Mouse (Mus musculus): ENCODE results near the gene Chfr. TPM values are rescaled to one million over a fixed set of nuclear protein-coding genes. Genes with fewer than 3 reads are reported as not detected.

The Chfr gene
- polyA plus RNA-seq, 1 experiment from 2014 or later, result 33.4 TPM

GRCm38 (mm10) chr5:110140424-110140823, 4.8 kb downstream of the Chfr start:
- H3K9ac ChIP-seq (ENCODE audit: low read length), result no peak overlapping the region
- no peaks in the 10 kb centered on the region for H3K9me3 ChIP-seq (ENCODE audit: control insufficient read depth, low read length)
- DNase-seq (ENCODE audit: low spot score), result no peak
- WGBS, result 94% methylated on average over 7 of the region's 7 CpGs
- H3K36me3 ChIP-seq (ENCODE audit: control insufficient read depth, insufficient read depth, low read length), result peaks cover 5% of the 10 kb centered on the region; the same call in 1 of the 2 replicates
- no peak overlapping the region for H3K27ac ChIP-seq (replicated peaks; ENCODE audit: low read depth, low read length)
- H3K4me1 ChIP-seq (ENCODE audit: control insufficient read depth, insufficient read depth, low read length), result no peaks in the 10 kb centered on the region
- ATAC-seq (ENCODE audit: insufficient number of reproducible peaks, low FRiP score, low TSS enrichment, low read depth), result no peak
- H3K27me3 ChIP-seq (ENCODE audit: control insufficient read depth, insufficient read depth, low read length), result no peaks in the 10 kb centered on the region
- H3K4me3 ChIP-seq (ENCODE audit: low read depth, low read length), result no peak overlapping the region
- H3K4me2 ChIP-seq (ENCODE audit: low read depth, severe bottlenecking), result no peak overlapping the region

GRCm38 (mm10) chr5:110142309-110142708, 6.7 kb downstream of the Chfr start:
- DNase-seq (ENCODE audit: low spot score) (no peak), ATAC-seq (ENCODE audit: insufficient number of reproducible peaks, low FRiP score, low TSS enrichment, low read depth) (no peak)
- H3K27me3 ChIP-seq (ENCODE audit: control insufficient read depth, insufficient read depth, low read length), result no peaks in the 10 kb centered on the region
- no peak overlapping the region for H3K9ac ChIP-seq (ENCODE audit: low read length)
- no peak overlapping the region for H3K4me2 ChIP-seq (ENCODE audit: low read depth, severe bottlenecking)
- no peaks in the 10 kb centered on the region for H3K4me1 ChIP-seq (ENCODE audit: control insufficient read depth, insufficient read depth, low read length)
- H3K9me3 ChIP-seq (ENCODE audit: control insufficient read depth, low read length), result no peaks in the 10 kb centered on the region
- peaks cover 13% of the 10 kb centered on the region for H3K36me3 ChIP-seq (ENCODE audit: control insufficient read depth, insufficient read depth, low read length)
- H3K4me3 ChIP-seq (ENCODE audit: low read depth, low read length), result no peak overlapping the region
- WGBS, result 91% methylated on average over 2 of the region's 2 CpGs
- no peak overlapping the region for H3K27ac ChIP-seq (replicated peaks; ENCODE audit: low read depth, low read length)

GRCm38 (mm10) chr5:110143007-110143406, 7.4 kb downstream of the Chfr start:
- 89% methylated on average over 5 of the region's 5 CpGs for WGBS
- Histone ChIP-seq H3K4me2 (ENCODE audit: low read depth, severe bottlenecking) (no peak overlapping the region), H3K36me3 (ENCODE audit: control insufficient read depth, insufficient read depth, low read length) (peaks cover 16% of the 10 kb centered on the region), H3K4me3 (ENCODE audit: low read depth, low read length) (no peak overlapping the region), H3K9ac (ENCODE audit: low read length) (no peak overlapping the region), H3K27me3 (ENCODE audit: control insufficient read depth, insufficient read depth, low read length) (no peaks in the 10 kb centered on the region), H3K27ac (replicated peaks; ENCODE audit: low read depth, low read length) (no peak overlapping the region), H3K4me1 (ENCODE audit: control insufficient read depth, insufficient read depth, low read length) (no peaks in the 10 kb centered on the region), H3K9me3 (ENCODE audit: control insufficient read depth, low read length) (no peaks in the 10 kb centered on the region)
- DNase-seq (ENCODE audit: low spot score) (no peak), ATAC-seq (ENCODE audit: insufficient number of reproducible peaks, low FRiP score, low TSS enrichment, low read depth) (no peak)

- peaks cover 2% of the 10 kb centered on the region; the same call in 1 of the 2 replicates for H3K36me3 ChIP-seq (ENCODE audit: control insufficient read depth, insufficient read depth, low read length)
- WGBS, result 95% methylated on average over 4 of the region's 4 CpGs
- ATAC-seq (ENCODE audit: insufficient number of reproducible peaks, low FRiP score, low TSS enrichment, low read depth), result no peak
- no peaks in the 10 kb centered on the region for H3K4me1 ChIP-seq (ENCODE audit: control insufficient read depth, insufficient read depth, low read length)
- no peaks in the 10 kb centered on the region for H3K27me3 ChIP-seq (ENCODE audit: control insufficient read depth, insufficient read depth, low read length)
- no peak overlapping the region for H3K4me3 ChIP-seq (ENCODE audit: low read depth, low read length)
- H3K27ac ChIP-seq (replicated peaks; ENCODE audit: low read depth, low read length), result no peak overlapping the region
- H3K9ac ChIP-seq (ENCODE audit: low read length), result no peak overlapping the region
- no peaks in the 10 kb centered on the region for H3K9me3 ChIP-seq (ENCODE audit: control insufficient read depth, low read length)
- H3K4me2 ChIP-seq (ENCODE audit: low read depth, severe bottlenecking), result no peak overlapping the region
- no peak for DNase-seq (ENCODE audit: low spot score)
Observed at GRCm38 (mm10) chr5:110169374-110169773, 33.7 kb downstream of the Chfr start.

GRCm38 (mm10) chr5:110176362-110177020, 40.8 kb downstream of the Chfr start, which contains the start of gene Golga3:
Golga3 (plus strand) TSS chr5:110176701.
- no peaks in the 10 kb centered on the region for H3K4me1 ChIP-seq (ENCODE audit: control insufficient read depth, insufficient read depth, low read length)
- H3K27ac ChIP-seq (replicated peaks; ENCODE audit: low read depth, low read length), result 0 out of 2 replicates have a peak within 1 kb of the TSS, but pooled peaks have one; percentile 8
- H3K4me3 ChIP-seq (ENCODE audit: low read depth, low read length), result peak within 1 kb of the TSS; percentile 84
- DNase-seq (ENCODE audit: low spot score), result peak; percentile 93
- peak within 1 kb of the TSS; percentile 73 for H3K4me2 ChIP-seq (ENCODE audit: low read depth, severe bottlenecking)
- H3K9ac ChIP-seq (ENCODE audit: low read length), result peak within 1 kb of the TSS; percentile 76
- no peaks in the 10 kb centered on the region; the same call in 1 of the 2 replicates for H3K36me3 ChIP-seq (ENCODE audit: control insufficient read depth, insufficient read depth, low read length)
- ATAC-seq (ENCODE audit: insufficient number of reproducible peaks, low FRiP score, low TSS enrichment, low read depth), result peak; percentile 97
- no peaks in the 10 kb centered on the region for H3K9me3 ChIP-seq (ENCODE audit: control insufficient read depth, low read length)
- 0% methylated on average over 41 of the region's 41 CpGs for WGBS
- no peaks in the 10 kb centered on the region for H3K27me3 ChIP-seq (ENCODE audit: control insufficient read depth, insufficient read depth, low read length)

GRCm38 (mm10) chr5:110177021-110177420, 41.4 kb downstream of the Chfr start:
- ATAC-seq (ENCODE audit: insufficient number of reproducible peaks, low FRiP score, low TSS enrichment, low read depth), result no peak
- peak overlapping the region; percentile 84 for H3K4me3 ChIP-seq (ENCODE audit: low read depth, low read length)
- WGBS, result 2% methylated on average over 19 of the region's 19 CpGs
- H3K27me3 ChIP-seq (ENCODE audit: control insufficient read depth, insufficient read depth, low read length), result no peaks in the 10 kb centered on the region
- no peak overlapping the region for H3K27ac ChIP-seq (replicated peaks; ENCODE audit: low read depth, low read length)
- peak overlapping the region; percentile 73 for H3K4me2 ChIP-seq (ENCODE audit: low read depth, severe bottlenecking)
- H3K36me3 ChIP-seq (ENCODE audit: control insufficient read depth, insufficient read depth, low read length), result peaks cover 2% of the 10 kb centered on the region; the same call in 1 of the 2 replicates
- H3K9me3 ChIP-seq (ENCODE audit: control insufficient read depth, low read length), result no peaks in the 10 kb centered on the region
- no peaks in the 10 kb centered on the region for H3K4me1 ChIP-seq (ENCODE audit: control insufficient read depth, insufficient read depth, low read length)
- DNase-seq (ENCODE audit: low spot score), result no peak
- peak overlapping the region; percentile 76 for H3K9ac ChIP-seq (ENCODE audit: low read length)

GRCm38 (mm10) chr5:110178628-110179027, 43.0 kb downstream of the Chfr start:
- Histone ChIP-seq H3K27me3 (ENCODE audit: control insufficient read depth, insufficient read depth, low read length) (no peaks in the 10 kb centered on the region), H3K4me1 (ENCODE audit: control insufficient read depth, insufficient read depth, low read length) (no peaks in the 10 kb centered on the region), H3K36me3 (ENCODE audit: control insufficient read depth, insufficient read depth, low read length) (peaks cover 2% of the 10 kb centered on the region; the same call in 1 of the 2 replicates), H3K4me3 (ENCODE audit: low read depth, low read length) (no peak overlapping the region), H3K9ac (ENCODE audit: low read length) (no peak overlapping the region), H3K27ac (replicated peaks; ENCODE audit: low read depth, low read length) (no peak overlapping the region), H3K4me2 (ENCODE audit: low read depth, severe bottlenecking) (no peak overlapping the region), H3K9me3 (ENCODE audit: control insufficient read depth, low read length) (no peaks in the 10 kb centered on the region)
- WGBS, result 92% methylated on average over 2 of the region's 2 CpGs
- ATAC-seq (ENCODE audit: insufficient number of reproducible peaks, low FRiP score, low TSS enrichment, low read depth) (no peak), DNase-seq (ENCODE audit: low spot score) (no peak)

- no peaks in the 10 kb centered on the region for H3K27me3 ChIP-seq (ENCODE audit: control insufficient read depth, insufficient read depth, low read length)
- DNase-seq (ENCODE audit: low spot score) (no peak), ATAC-seq (ENCODE audit: insufficient number of reproducible peaks, low FRiP score, low TSS enrichment, low read depth) (no peak)
- H3K4me2 ChIP-seq (ENCODE audit: low read depth, severe bottlenecking), result no peak overlapping the region
- H3K9ac ChIP-seq (ENCODE audit: low read length), result no peak overlapping the region
- no peaks in the 10 kb centered on the region for H3K9me3 ChIP-seq (ENCODE audit: control insufficient read depth, low read length)
- 96% methylated on average over 5 of the region's 5 CpGs for WGBS
- H3K27ac ChIP-seq (replicated peaks; ENCODE audit: low read depth, low read length), result no peak overlapping the region
- no peak overlapping the region for H3K4me3 ChIP-seq (ENCODE audit: low read depth, low read length)
- H3K36me3 ChIP-seq (ENCODE audit: control insufficient read depth, insufficient read depth, low read length), result peaks cover 12% of the 10 kb centered on the region
- no peaks in the 10 kb centered on the region for H3K4me1 ChIP-seq (ENCODE audit: control insufficient read depth, insufficient read depth, low read length)
Observed at GRCm38 (mm10) chr5:110181716-110182115, 46.1 kb downstream of the Chfr start.
